Mouse (Mus musculus) embryonic stem cell, embryonic (primary cell): ENCODE measurements at regions not wholly inside any gene's neighbourhood (a gene's known extent, or its start where the extent isn't known, plus 50 kb on each side); places are given as distances from the start of the nearest gene placed in this dataset.

Source experiments
- CTCF ChIA-PET, 4 experiments: fragments of 300-600 bp in 2 of 4; fragments of 350-600 bp in 2 of 4; sonication (Branson Sonifier 250); formaldehyde crosslinking; loops; one replicate each; lab custom pipeline; 2022; ENCODE audit warnings: inconsistent platforms in 2 of 4; lab: Charles Lee
- POLR2A ChIA-PET, 4 experiments: fragments of 300-600 bp in 2 of 4; fragments of 350-600 bp in 2 of 4; sonication (Branson Sonifier 250); formaldehyde crosslinking; loops; one replicate each; lab custom pipeline; 2022; ENCODE audit warnings: antibody characterized with exemption in 4 of 4, inconsistent platforms in 1 of 4; lab: Charles Lee

DNA sequence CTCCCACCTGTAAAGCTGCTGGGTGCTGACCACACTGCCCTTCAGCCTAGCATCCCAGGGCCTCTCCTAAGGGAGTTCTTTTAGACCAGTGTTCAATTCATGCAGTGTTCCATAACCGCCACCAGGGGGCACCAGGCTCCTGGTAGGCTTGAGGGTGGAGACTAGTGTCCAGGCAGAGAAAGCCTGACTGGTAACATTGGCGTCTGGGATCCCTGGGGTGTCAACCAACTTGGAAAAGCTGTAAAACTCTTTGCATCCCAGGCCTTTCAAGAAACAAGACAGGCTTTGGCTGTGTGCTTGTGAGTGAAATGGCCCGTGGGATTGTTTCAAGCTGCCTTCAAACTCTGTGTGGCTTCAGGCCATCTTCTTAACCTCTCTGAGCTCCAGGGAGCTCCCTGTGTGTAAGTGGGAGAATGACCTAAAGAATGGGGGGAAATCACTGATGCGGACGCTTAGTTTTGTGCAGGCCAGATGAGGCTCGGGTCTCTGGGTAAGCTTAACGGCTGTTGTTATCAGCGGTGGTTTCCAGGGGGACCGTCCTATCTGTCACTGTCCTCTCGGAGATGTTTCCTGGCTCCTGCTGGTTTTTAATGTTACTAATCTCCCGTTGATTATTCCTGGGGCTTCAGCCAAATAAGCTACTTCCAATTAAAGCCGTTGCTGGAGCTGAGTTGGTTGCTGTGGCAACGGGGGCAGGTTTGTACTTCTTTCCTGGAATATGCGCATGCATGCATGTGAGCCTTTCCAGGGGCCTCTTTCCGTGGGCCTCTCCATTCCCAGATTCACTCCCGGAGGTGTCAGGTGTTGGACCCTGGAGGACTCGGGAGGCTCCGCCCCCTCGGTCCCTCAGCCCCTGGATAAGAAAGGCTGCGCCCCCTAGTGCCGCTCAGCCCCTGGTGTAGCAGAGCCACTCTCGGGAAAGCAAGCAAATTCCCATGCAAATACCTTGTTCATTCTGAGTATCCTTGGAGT is 147.6 kb upstream of the Kcnab2 start:
- ChIA-PET CTCF (interaction anchor here (0.6 to 1.7 kb wide), 59 partner anchors 9 to 1436 kb away, joined by 3 to 11 read pairs (median 3); partner anchors contain the start of genes Kcnab2 (in 1 of the 4) and Rnf207 (in 1 of the 4)), POLR2A (interaction anchor here in 2 of 4 experiments (1.0 to 1.2 kb wide), 4 partner anchors 9 to 53 kb away, joined by 3 to 6 read pairs (median 3); no protein-coding TSS in a partner anchor)

DNA sequence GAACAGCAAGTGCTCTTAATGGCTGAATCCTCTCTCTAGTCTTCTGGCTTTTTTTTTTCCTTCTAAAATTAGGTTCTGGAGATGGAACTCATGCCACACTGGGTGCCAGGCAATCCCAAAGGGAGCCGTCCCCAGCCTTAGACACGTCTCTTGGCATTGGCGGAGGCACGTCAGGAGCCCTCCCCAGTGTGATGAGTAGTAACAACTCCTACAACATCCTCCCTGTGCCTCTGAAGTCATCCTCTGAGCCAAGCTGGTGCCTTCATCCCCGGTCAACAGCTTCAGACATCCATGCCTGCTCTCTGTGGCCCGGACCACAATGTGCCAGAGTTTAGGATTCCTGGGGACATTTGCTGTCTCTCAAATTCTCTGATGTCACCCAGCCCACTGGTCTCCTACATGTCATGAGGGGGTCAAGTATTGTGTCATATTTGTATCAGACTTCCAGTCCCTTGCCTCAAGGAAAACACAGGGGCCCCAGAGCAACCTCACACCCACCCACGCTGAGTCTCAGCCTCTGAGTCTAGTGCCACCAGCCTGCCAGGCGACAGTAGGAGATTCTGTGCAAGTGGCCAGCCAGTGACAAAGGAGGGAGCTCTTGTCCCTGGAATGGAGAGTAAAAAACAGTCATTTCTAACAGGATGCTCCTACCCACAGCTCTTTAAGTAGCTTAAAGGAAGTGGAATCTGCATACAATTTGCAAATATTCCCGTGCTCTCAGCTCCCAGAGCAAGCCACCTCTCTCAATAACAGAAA is 144.5 kb upstream of the Kcnab2 start:
- CTCF ChIA-PET: interaction anchor here in 3 of 4 experiments (0.6 to 1.4 kb wide), 5 partner anchors 65 to 1093 kb away, joined by 3 to 9 read pairs (median 3); no protein-coding TSS in a partner anchor
- POLR2A ChIA-PET: interaction anchor here in 1 of 4 experiments (1.1 kb wide), 1 partner anchor 296 kb away, joined by 3 read pairs; the partner anchor contains the start of gene Rpl22

DNA sequence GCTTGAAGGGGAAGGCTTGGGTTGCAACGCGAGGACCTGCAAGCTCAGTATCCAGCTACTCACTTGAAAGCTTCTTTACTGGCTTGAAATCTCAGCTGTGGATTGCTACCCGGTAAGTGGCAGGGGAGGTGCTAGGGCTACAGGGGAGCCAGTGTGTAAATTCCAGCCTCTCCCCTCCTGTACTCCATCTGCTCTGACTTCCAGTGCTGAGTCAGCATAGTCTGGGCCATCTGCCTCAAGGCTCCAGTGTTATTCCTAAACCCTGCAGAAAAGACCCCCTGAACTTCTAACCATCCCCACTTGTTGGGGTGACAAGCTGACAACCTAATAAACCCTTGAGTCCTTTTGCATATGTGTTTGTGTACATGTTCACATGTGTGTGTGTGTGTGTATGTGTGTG is 140.0 kb upstream of the Kcnab2 start:
- POLR2A ChIA-PET: interaction anchor here in 1 of 4 experiments (1.7 kb wide), 1 partner anchor 8 kb away, joined by 6 read pairs; no protein-coding TSS in a partner anchor
- CTCF ChIA-PET: interaction anchor here in 1 of 4 experiments (1.4 kb wide), 1 partner anchor 9 kb away, joined by 3 read pairs; no protein-coding TSS in a partner anchor

DNA sequence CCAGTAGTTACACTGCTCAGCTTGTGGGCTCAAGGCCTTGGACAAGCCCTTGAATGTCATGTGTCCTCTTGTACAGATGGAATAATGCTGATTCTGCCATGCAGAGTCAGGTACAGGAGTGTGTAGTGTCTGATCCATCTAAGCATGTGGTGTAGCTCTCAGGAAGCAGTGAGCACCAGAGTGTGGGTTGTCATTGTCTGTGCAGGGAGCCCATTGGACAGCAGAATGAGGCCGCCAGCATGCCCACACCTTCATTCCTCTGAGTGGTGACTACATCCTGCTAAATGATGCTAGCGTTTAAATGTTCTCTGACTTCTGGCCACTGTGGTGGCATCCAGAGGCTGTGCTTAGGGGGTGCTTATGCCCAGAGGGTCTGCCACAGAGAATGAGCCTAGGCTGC is 137.5 kb upstream of the Kcnab2 start:
- POLR2A ChIA-PET: no interaction called here
- CTCF ChIA-PET: interaction anchor here in 1 of 4 experiments (1.3 kb wide), 1 partner anchor 10 kb away, joined by 6 read pairs; no protein-coding TSS in a partner anchor

DNA sequence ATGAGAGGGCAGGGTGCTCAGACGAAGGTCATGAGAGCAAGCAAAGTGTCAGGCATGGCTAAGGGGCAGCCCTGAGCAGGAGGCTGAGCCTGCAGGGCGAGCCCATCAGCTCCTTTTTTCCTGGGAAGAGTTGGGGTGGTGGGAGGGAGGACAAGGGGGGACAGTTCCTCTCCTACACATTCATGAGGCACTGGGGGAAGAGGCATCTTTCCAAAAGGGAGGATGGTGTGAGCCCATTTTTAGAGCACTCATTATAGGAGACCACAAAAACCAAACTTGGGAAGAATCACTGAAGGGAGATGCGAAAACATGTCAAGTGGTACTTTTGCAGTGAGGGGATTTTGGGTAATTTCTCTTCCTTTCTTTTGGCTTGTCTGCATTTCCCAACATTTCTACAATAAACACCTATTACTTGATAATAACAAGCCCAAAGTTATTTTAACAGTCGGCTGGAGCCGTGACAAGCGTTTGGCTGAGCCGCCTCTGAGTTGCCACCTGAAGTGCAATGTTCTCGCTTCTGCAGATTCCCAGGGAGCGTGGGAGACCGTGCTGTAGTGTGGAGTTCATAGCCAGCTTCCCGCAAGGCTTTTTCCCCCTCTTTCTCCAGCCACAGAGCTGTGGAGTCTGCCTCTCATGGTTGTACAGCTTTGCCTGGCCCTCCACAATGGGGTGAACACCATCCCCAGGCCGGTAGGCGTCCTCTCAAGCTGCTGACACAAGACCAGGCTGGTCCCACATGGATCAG is 136.9 kb upstream of the Kcnab2 start:
- POLR2A ChIA-PET: no interaction called here
- CTCF ChIA-PET: interaction anchor here in 2 of 4 experiments (1.3 kb wide), 2 partner anchors 11 kb away, joined by 4 to 6 read pairs; no protein-coding TSS in a partner anchor
